Mouse (Mus musculus) megakaryocyte-erythroid progenitor cell, adult 5-6 weeks (primary cell): ENCODE data around the gene Cyp21a1. TPM values are rescaled to one million over a fixed set of nuclear protein-coding genes. Genes with fewer than 3 reads are reported as not detected.
"Not testable (repeated sequence)": the region's sequence is repeated elsewhere in the genome, so short reads cannot be mapped to it uniquely, and the experiment has no call there.

Experiments used
- ATAC-seq: replicated peaks from 2 replicates; pipeline ENCODE4 v1.8.0; 2016; ENCODE audit warnings: mild to moderate bottlenecking, inconsistent platforms; ENCODE audit not compliant: severe bottlenecking, poor library complexity, low FRiP score, low TSS enrichment
- total RNA-seq, 2 experiments: library from RNA; stranded (forward) in 1 of 2; stranded (reverse) in 1 of 2; fragments of 200-1000, 215-1000 nt in 1 of 2; fragments of >200 nt in 1 of 2; fragmentation: Nextera tagmentation in 1 of 2; gene quantifications; 2 replicates each; pipeline ENCODE4 v1.2.3; 2014 to 2017

Cyp21a1 gene
- total RNA-seq (2014; fragmentation: Nextera tagmentation) (not detected in 2 replicates), total RNA-seq (2017) (not detected in 2 replicates)

DNA sequence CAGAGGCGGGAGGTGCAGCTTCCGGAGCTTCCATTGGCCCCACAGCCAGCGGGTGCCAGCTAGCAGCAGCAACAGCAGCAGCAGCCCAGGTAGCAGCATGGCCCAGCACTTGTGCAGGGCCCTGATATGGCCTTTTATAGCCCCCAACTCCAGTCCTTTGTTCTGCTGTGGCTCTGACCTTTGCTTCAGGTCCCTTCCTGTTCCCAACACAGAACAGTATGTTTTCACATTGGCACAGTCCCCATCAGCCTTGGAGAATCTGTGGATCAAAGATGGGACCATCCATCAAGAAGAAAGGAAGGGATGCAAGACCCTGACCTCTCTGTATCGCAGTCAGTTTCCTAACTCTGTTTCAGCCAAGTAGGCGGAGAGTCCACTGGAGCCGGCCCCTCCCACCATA is at the start of gene Cyp21a1:
TSS of gene Cyp21a1 (minus strand) at position 261 of the 400 bp plus-strand sequence.
- ATAC-seq = not testable (repeated sequence)

DNA sequence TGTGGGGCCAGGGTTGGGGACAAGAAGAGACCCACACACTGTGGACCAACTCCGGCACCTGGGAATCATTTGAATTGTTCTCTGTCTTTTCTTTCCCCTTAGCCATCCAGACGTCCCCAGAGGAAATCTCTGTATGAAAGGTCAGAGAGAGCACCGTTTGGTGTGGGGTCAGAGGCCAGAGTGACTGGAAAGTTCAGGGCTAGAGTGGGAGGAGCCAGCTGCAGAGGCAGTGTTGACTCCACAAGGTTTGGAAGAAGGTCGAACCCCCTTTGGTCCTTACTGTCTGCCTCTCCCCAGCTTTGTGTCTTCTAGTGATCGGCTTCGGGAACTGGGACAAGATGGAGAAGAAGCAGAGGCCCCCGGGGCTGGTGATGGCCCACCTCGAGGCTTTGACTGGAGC is 49.1 kb upstream of the Cyp21a1 start:
- ATAC-seq = no peak

DNA sequence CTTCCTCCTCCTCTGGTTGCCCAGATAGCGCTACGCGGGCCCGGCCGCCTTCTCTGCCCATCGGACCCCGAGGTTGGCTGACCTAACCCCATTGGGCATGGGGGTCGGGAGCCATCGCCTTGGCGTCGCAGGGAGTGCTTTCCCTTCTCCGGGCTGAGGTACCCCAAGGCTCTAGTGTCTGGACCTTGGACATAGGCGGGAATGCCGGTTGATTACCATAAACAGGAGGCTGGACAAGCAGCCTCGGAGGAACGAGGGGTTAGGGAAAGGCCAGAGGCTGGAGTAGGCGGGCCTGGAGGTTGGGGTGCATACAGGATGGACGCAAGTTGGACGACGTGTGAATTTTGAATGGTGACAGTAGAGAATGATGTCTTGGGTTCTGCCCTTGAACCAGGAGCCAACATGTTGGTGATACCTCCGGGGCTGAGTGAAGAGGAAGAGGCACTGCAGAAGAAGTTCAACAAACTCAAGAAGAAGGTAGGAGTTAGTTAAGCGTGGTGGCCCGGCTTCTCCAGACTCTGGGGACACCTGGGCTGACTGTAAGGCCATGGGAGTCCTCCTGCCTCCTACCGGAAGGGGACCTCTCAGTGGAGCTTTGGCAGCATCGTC is 46.3 kb upstream of the Cyp21a1 start:
- ATAC-seq = peak; percentile 5; the same call in 1 of the 2 replicates

DNA sequence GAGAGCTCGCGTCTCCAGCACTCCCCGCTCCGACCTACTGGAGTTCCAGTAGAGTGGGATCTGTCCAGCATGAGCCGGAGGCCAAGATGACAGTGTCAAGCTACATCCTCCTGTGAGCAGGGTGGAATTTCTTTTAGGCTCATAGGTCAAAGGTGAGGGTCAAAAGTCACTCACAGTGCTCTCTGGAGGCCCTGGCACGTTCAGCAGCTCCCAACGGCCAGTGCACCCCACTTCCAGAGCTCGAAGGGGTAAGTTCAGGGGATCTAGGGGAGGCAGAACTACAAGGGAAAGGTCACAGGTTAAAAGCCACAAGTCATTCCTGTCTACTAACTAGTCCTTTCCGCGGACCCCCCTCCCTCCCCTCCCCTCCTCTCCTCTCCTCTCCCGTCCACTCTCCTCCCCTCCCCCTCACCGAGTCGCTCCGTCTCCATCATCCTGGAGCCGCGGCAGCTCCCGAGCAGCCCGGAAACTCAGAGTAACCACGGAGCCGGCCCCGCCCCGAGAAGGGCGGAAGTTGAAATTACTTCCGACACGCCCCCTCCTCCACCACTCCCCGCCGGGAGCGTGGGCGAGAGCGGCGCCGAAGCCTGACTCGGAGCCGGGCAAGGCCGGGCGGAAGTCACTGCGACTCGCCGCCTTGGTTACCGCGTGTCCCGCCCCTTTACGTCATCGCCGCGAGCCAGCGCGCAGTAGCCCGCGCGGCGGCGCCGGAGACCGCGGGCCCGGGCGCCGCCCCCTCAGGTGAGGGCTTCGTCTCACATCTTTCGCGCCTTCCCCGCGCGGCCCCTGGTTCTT is 45.6 kb upstream of the Cyp21a1 start, which contains the start of the genes Skiv2l and Nelfe:
TSS of gene Skiv2l (minus strand) at position 489 of the 795 bp plus-strand sequence.
TSS of gene Nelfe (plus strand) at position 670 of the 795 bp plus-strand sequence.
- ATAC-seq = peak; percentile 94

DNA sequence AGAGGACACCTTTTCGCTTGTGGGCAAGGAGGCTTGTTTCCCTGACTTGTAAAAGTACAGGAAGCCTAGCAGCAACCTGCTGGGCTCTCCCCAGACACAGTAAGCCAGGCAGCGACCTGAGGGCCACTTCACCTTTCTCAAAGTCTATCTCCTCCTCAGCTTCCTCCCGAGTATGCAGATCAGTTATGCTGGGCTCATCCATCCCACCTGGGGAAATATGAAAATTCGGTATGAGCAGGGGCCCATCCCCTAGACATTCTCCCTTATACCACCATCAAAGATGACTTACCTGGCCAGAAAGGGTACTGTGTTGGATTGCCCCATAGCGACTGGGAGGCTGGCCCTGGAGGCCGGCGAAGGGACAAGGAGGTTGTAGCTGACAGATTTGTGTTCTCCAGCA is 43.3 kb upstream of the Cyp21a1 start:
- ATAC-seq = no peak

DNA sequence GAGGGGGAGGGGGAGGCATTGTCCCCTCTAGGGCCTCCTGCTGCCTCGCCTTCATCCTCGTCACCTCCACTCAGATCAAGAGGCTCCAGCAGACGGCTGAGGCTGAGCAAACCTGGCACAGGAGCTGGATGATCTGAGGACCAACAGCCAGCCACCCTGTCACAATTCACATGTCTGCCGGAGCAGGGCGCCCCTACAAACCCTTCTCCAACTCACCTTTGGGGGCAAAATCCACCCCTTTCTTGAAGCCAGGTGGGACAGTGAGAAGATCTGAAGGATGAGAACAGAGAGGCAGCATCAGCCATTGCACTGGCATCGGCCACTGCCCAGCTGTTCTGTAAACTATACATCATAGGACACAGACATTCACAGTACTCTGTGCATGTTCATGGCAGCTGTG is 42.8 kb upstream of the Cyp21a1 start:
- no peak for ATAC-seq

DNA sequence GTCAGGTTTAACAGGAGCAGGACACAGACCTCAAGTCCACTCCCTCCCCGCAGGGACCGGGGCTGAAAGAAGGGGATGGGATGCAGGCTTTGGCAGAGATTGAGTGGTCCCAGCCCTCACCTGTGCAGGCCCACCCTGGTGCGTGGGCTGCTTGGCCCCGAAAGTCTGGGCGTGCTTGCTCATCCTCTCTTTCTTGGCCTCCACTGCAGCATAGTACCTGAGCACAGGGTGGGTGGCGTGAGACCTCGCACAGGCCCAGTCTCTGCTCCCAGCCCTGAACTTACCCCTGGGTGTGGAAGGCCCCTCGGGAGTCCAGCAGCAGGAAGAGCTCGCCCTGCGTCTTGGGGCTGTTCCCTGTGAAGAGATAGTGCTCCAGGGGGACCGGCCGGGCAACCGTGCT is 40.5 kb upstream of the Cyp21a1 start:
- ATAC-seq = no peak

DNA sequence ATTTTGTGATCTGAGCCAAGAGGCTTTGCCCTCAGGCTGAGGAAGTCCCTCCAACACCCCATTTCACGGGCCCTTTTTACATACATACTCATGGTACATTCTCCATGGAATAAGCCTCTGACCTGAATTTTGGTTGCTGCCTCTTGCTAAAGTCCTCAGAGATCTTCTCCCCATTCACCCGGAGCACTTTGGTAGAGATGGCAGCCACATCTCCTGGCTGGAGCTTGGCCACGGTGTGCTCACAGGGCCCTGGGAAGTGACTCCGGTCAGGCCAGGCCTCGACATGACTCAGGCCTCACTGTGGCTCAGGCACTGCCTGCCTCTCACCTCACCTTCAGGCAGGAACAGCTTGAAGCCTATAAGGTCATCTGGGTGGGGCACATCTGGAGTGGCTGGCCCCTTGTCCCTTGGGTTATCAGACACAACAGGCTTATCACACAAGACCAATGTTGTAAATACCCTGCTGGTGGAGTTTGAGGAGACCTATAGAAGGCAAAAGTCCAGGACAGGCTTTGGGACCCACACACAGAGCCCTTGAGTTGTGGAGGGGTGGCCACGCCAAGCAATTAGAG is 36.5 kb upstream of the Cyp21a1 start:
- no peak for ATAC-seq

DNA sequence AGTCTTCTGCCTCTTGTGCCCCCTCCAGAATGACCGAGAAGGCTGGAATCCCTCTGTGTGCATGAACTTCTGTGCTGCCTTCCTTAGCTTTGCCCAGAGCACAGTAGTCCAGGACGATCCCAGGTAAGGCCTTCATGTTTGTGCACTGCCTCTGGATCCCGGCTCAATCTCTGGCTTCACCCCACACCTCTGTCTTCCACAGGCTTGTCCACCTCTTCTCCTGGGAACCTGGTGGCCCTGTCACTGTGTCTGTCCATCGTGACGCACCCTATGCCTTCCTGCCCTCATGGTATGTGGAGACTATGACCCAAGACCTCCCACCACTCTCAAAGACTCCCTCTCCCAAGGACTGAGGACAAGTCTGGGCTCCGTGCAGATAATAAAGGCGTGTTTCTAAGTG is 34.4 kb upstream of the Cyp21a1 start:
- ATAC-seq = no peak

DNA sequence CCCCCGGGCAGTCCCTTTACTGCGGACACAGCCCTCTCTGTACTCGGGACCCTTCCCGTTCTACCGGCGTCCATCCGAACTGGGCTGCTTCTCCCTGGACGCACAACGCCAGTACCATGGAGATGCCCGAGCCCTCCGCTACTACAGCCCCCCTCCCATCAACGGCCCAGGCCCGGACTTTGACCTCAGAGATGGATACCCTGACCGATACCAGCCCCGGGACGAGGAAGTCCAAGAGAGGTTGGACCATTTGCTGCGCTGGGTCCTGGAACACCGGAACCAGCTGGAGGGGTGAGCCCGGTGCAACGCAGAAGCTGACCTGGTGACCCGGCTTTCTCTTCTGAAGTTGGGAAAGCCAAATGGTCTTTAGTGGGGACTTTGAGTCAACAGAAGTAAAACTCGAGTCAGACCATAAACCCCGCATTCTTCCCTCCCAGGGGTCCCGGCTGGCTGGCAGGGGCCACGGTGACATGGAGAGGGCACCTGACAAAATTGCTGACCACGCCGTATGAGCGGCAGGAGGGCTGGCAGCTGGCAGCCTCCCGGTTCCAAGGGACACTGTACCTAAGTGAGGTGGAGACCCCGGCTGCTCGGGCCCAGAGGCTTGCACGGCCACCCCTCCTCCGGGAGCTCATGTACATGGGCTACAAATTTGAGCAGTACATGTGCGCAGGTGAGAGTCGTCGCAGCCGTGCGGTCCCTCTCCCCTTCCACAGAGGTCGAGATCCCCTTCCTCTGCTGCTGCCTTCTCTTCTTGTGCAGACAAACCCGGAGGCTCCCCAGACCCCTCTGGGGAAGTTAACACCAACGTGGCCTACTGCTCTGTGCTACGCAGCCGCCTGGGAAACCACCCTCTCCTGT is 33.3 kb upstream of the Cyp21a1 start:
- ATAC-seq = no peak

DNA sequence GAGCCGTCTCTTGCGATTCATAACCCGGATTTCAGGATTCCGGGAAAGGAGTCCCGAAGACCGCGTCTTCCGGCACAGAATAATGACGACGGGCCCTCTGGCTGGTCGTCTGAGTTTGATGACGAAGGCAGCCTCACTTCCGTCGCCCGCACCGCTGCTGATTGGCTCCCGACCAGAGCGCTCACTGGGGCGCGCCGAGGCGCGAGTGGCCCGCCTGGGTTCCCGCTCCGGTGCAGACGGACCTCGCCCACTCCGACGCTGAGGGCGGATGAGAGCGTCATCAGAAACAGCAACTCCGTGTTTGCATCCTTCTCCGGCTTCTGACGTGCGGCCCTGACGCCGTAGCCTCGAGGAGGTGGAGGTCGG is 32.5 kb upstream of the Cyp21a1 start, which contains the start of the genes Stk19 and Dxo:
TSS of gene Stk19 (minus strand) at position 90 of the 366 bp plus-strand sequence.
TSS of gene Dxo (plus strand) at position 164 of the 366 bp plus-strand sequence.
- peak; percentile 96 for ATAC-seq

DNA sequence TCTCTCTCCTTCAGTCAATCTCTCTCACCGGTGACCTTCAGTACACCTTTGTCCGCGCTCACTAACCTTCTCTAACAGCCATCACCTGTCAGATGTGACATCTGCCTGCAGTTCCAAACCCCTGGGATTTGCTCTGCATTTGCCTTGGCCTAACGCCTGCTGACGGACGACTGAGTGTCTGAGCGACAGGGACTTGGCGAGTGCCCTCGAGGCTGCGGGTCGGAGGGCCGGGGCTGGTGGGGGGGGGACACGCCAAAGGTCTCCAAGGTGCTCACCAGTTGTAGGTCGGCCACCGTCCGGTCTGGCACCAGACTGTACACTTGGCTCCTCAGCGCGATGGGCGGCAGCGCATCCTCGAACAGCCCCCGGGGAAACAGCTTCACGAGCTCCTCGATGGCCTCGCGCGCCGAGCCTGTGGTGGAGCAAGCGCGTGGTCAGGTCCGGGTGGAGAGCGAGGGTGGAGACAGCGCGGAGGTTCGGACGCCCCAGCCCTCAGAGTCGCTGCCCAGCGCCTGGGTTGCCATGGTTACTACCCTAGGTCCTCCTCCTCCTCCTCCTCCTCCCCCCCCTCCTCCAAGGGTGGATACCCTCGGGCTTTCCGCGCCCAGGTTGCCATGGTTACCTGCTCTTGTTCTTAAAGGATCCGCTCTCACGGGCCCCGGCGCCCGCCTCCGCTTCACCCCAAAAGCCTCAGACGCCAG is 31.9 kb upstream of the Cyp21a1 start:
- peak; percentile 60 for ATAC-seq

DNA sequence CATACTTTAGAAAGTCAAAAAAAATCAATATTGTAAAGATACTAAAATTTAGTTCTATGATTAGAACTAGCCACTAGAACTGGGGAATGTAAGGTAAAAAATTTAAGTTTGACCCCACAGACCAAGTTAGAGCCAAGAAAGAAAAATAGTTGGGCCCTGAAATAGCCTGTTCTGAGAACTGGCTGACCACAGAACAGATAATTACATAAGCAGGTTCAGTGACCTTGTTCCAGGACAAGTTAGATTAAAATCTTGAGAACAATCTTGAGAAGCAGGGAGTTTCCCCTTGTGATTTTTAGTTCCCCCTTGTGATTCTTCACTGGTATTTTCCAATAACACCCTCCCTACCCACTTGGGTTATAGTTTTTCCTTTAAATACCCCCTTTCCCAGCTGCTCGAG is 26.4 kb upstream of the Cyp21a1 start:
- not testable (repeated sequence) for ATAC-seq

DNA sequence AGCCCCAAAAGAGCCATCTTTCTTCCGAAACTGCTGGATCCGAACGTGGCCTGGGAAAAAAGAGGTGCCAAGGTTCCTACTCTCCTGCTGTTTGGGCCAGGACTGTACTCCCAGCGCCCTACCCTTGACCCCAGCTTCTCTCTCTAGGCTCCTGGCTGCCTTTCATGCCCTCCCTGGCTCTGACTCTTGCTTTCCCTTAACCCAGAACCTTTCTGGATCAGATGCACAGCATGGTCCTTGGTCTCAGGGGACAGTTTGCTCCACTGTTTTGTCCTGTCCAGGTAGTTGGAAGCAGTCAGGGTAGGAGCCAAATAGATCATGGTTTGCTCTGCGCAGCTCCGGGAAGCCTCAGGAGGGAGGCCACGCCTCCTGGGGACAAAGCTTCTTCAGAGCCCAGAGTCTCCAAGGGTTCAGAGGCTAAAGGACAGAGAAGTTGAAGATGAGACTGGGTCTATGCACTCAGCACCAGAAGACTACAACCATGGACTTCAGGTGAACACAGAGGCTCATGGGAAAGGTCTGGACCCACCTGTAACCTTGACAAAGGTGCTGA is 10.5 kb upstream of the Cyp21a1 start:
- no peak for ATAC-seq

DNA sequence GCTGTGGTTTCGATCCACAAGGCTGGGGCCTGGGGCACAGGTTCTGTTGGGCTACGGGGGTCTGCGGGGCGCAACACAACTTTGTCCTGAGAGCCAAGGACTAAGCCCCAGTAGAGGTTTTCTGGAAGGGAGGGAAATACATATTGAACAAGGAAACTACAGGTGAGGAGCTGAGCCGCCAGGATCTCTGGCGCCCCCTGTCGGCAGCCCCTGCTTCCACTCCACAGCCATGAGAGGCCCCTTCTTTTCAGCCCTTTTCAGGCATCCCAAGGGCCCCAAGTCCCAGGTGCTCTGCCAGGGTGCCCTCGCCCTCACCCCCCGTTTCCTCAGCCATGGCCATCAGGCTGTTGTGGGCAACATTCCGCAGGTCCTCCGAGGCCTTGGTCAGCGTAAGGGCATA is 9.4 kb upstream of the Cyp21a1 start:
- ATAC-seq = not testable (repeated sequence)

DNA sequence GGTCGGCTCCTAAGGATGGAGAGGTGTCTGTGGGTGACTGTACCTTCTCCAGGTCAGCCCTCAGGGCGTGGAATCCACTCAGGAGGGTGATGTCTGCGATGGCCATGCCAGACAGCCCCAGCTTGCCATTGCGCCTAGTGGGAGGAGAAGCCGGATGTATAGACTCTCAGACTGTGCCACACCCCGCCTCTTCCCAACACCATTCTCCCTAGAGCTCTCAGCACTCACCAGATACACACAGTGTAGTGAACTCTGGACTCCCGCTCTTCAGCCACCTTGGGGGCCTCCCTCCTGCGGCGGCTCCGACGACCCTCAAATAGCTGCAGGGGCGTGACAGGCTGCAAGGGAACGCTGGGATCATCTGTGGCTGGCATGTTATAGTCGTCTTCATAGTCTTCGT is 6.9 kb upstream of the Cyp21a1 start:
- no peak for ATAC-seq

DNA sequence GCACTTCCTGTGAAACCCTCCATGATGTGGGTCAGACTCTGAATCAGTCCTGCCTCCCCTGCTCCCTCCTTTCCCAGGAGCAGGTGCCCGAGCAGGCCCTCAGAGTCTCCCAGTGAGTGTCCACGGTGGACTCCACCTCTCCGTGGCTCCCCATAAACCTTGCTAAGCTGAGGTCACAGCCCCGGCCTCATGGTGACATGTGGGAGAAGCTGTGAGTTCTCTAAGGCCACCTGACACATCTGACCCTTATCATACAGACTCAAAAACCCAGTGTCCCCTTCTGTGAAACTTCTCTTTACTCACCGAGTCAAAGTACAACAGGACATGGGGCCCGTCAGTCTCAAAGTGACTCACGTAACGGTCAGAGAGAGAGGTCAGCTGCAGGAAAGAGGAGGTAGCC is 6.5 kb upstream of the Cyp21a1 start:
- ATAC-seq = not testable (repeated sequence)

DNA sequence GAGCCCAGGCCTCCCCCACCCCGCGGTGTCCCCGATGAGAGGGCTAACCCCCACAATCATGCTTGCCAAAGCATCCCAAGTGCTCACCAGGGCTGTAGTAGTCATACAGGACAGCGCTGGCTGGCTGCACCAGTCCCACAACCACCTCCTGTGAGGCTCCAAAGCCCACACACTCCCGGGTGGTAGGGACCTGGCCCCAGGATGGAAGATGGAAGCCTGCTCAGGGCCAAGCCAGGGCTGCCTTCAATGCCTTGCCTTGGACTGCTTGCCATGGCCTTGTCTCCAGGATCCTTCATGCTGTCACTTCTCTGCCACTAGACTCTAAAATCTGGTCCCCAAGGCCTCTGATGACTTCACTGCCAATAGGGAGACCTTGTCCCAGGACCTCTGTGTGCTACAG is 6.0 kb upstream of the Cyp21a1 start:
- ATAC-seq = not testable (repeated sequence)
